Mouse (Mus musculus): ENCODE measurements around the gene Fgf9.

The Fgf9 gene

GRCm38 (mm10) chr14:58079471-58079870, 9.1 kb downstream of the Fgf9 start:
- ChIA-PET POLR2A (no interaction called here), CTCF (no interaction called here)

GRCm38 (mm10) chr14:58081955-58082354, 11.6 kb downstream of the Fgf9 start:
- CTCF ChIA-PET = no interaction called here
- POLR2A ChIA-PET = interaction anchor here in 1 of 4 experiments (0.6 kb wide), 1 partner anchor 1063 kb away, joined by 4 read pairs; no protein-coding TSS in a partner anchor

DNA sequence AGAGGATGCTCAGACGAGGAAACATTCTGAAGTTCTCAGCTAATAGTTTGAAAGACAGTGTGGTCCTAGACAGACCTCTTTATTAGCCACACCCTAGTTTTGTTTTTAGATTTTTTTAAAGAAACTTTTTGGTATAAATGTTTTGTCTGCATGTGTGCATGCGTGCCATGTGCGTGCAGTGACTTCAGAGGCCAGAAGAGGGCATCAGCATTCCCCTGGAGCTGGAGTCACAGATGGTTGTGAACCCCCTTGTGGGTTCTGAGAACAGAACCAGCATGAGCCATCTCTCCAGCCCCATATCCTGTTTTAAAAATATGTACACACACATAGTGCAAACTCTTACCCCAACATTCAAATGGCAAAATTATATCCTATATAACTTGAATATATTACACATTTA, 13.9 kb downstream of the Fgf9 start:
- CTCF ChIA-PET = interaction anchor here in 1 of 4 experiments (0.9 kb wide), 1 partner anchor 358 kb away, joined by 3 read pairs; no protein-coding TSS in a partner anchor
- POLR2A ChIA-PET = no interaction called here

DNA sequence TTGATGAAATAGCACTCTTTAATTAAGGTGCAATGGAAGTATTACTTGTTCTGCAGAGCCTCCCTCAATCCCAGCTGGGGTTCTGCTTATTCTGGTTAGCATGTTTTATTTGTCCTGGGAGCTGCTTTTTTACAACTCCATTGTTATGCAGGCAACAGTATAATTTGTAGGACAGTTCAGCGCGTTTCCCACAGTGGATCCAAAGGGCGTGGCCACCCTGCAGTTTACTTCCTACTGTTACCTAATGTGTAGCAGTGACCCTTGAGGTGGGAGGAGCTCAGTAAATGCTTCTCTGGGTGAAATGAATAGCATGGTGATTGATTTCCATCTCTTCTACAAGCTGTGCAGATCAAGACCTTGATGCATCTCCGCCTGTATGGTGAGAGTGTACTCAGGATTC, 17.0 kb downstream of the Fgf9 start:
- ChIA-PET CTCF (interaction anchor here in 3 of 4 experiments (0.5 to 1.4 kb wide), 4 partner anchors 11 to 1263 kb away, joined by 3 to 9 read pairs (median 6); no protein-coding TSS in a partner anchor), POLR2A (interaction anchor here in 2 of 4 experiments (1.0 to 1.5 kb wide), 5 partner anchors 9 to 25 kb away, joined by 3 to 7 read pairs (median 4); no protein-coding TSS in a partner anchor)

DNA sequence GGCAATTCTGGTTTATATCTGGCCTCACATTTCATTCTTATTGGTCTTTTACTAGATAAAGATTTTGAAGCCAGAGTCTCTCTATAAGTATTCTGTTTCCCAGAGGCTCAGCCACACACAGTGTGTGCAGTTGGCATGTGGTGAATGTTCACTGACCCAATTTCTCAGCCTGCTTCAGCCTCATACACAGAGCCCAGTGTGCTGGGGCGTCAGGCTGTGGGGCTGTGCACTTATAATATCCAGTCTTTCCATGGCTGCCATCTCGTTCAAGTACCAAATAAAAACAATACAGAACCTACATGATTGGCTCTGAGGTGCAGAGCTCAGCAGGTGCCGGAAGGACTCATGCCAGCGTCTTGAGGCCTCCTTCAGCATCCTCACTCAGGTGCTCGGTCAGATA, 19.1 kb downstream of the Fgf9 start:
- ChIA-PET CTCF (no interaction called here), POLR2A (no interaction called here)

DNA sequence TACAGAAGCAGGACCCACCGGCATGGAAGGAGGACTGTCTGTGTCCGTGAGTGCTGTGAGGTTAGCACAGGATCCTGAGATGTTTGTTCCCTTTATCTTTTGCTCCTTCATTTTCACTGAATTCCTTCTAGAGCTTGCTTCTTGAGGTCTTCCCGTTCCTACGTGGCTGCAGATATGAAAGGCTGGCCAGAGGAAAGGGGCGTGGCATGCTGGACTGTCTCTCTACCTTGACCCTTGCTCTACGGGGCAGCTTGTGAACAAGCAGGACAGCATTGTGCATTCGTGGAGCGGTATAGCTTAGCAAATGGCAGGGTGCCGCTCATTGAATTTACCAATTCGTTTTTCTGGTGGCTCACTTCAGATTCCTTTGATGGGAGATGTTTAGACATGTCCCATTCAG, 21.0 kb downstream of the Fgf9 start:
- POLR2A ChIA-PET = no interaction called here
- CTCF ChIA-PET = interaction anchor here in 1 of 4 experiments (0.6 kb wide), 1 partner anchor 58 kb away, joined by 3 read pairs; no protein-coding TSS in a partner anchor

GRCm38 (mm10) chr14:58099599-58099998, 29.3 kb downstream of the Fgf9 start:
- ChIA-PET POLR2A (no interaction called here), CTCF (no interaction called here)

- POLR2A ChIA-PET = interaction anchor here in 1 of 4 experiments (1.0 kb wide), 1 partner anchor 14 kb away, joined by 4 read pairs; no protein-coding TSS in a partner anchor
- CTCF ChIA-PET = no interaction called here
Observed at GRCm38 (mm10) chr14:58101298-58101697, 31.0 kb downstream of the Fgf9 start.

DNA sequence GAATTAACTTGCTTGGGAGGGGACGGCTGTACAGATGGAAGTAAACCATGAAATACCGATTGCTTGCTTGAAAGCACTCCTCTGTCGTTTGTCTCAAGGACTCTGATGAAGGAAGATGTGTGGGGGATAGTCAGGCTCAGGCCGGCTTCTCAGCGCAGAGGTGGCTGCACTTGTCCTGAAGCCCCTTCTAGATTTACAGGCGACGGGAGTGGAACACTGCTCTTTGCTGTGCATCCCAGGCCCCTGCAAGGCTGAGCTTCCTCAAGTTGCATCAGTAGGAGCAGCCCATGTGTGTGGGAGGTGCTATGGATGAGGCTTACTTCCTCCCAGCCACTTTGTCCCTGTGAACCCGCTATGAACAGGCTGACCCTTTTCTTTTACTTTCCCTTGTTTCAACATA, 33.9 kb downstream of the Fgf9 start:
- ChIA-PET POLR2A (interaction anchor here in 1 of 4 experiments (1.2 kb wide), 1 partner anchor 71 kb away, joined by 4 read pairs; no protein-coding TSS in a partner anchor), CTCF (no interaction called here)

- ChIA-PET POLR2A (no interaction called here), CTCF (interaction anchor here in 1 of 4 experiments (0.6 kb wide), 1 partner anchor 35 kb away, joined by 3 read pairs; the partner anchor contains the start of gene Fgf9)
Observed at GRCm38 (mm10) chr14:58105596-58105995, 35.2 kb downstream of the Fgf9 start.

DNA sequence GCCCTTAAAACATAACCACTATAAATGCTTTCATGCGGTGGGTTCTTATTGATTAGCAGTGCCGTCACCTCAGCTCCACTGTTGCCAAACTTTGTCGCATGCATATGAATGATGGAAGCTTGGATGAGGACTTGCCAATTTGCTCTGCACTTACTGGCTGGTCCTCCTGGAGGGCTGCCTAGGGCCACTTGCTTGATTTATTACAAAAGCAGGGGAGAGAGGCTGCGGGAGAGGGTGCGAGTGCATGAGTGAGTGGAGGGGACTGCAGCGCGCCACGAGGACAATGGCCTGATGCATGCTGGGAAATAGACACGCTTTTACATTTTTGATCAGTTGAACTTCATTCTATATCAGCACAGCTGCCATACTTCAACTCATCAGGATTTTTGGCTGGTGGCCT, 39.3 kb downstream of the Fgf9 start:
- ChIA-PET CTCF (no interaction called here), POLR2A (no interaction called here)

GRCm38 (mm10) chr14:58111562-58111961, 41.2 kb downstream of the Fgf9 start:
- CTCF ChIA-PET = no interaction called here
- POLR2A ChIA-PET = interaction anchor here in 1 of 4 experiments (0.7 to 0.9 kb wide), 2 partner anchors 24 to 1138 kb away, joined by 3 read pairs; no protein-coding TSS in a partner anchor

GRCm38 (mm10) chr14:58112341-58112740, 42.0 kb downstream of the Fgf9 start:
- ChIA-PET CTCF (no interaction called here), POLR2A (interaction anchor here in 1 of 4 experiments (0.9 kb wide), 1 partner anchor 24 kb away, joined by 3 read pairs; no protein-coding TSS in a partner anchor)

- ChIA-PET POLR2A (no interaction called here), CTCF (no interaction called here)
Observed at GRCm38 (mm10) chr14:58113180-58113579, 42.8 kb downstream of the Fgf9 start.

GRCm38 (mm10) chr14:58114146-58114545, 43.8 kb downstream of the Fgf9 start:
- POLR2A ChIA-PET = no interaction called here
- CTCF ChIA-PET = no interaction called here

- ChIA-PET POLR2A (no interaction called here), CTCF (no interaction called here)
Observed at GRCm38 (mm10) chr14:58124625-58125024, 54.3 kb downstream of the Fgf9 start.

GRCm38 (mm10) chr14:58126508-58126907, 56.2 kb downstream of the Fgf9 start:
- CTCF ChIA-PET = interaction anchor here in 1 of 4 experiments (0.6 kb wide), 1 partner anchor 1812 kb away, joined by 5 read pairs; no protein-coding TSS in a partner anchor

GRCm38 (mm10) chr14:58139506-58140055, 69.2 kb downstream of the Fgf9 start:
- POLR2A ChIA-PET = no interaction called here

More at GRCm38 (mm10) chr14:58126508-58126907, 56.2 kb downstream of the Fgf9 start:
- POLR2A ChIA-PET = no interaction called here

DNA sequence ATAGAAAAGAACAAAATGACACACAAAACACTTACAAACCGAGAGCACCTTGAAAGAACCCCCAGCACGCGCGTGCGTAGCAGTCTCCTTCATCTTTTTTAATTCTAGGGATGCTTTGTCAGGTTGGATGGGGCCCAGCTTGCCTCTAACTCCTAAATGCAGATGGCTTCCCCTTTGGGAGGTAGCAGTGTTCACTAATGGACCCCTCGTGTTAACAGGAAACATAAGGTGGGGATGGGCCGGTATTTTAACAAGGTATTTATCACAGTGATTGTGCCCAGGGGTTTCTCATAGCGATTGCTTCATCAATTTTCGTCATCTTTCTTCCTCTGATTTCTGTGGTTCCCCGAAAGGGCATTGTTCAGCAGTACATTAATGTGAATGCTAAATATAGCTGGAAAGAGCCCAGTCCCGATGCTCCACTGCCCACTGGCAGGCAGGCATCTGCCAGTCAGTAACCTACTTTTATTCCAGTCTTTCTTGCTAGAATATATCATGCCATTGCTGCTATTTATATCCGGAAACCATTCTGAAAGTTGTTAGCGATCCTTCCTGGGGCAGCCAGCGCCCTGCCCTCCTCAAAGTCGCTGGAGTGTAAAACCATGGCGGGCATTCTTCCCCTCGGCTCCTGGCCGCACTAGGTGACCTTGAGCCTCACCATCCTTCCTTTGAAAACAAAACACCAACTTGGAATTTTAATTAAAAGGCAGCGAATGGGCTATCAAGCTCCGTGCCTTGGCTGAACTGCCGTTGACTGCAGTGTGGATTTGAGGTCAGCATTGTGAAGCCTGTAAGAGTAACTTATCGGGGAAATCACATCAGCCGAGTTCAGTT, 79.5 kb downstream of the Fgf9 start:
- POLR2A ChIA-PET = interaction anchor here in 1 of 4 experiments (0.6 kb wide), 1 partner anchor 168 kb away, joined by 3 read pairs; no protein-coding TSS in a partner anchor
- CTCF ChIA-PET = no interaction called here

More at GRCm38 (mm10) chr14:58139506-58140055, 69.2 kb downstream of the Fgf9 start:
- CTCF ChIA-PET = no interaction called here

- ChIA-PET POLR2A (interaction anchor here in 1 of 4 experiments (0.6 kb wide), 1 partner anchor 168 kb away, joined by 3 read pairs; no protein-coding TSS in a partner anchor), CTCF (no interaction called here)
Observed at GRCm38 (mm10) chr14:58150471-58150855, 80.1 kb downstream of the Fgf9 start.
